Mouse (Mus musculus) lung, adult 2 months (tissue): ENCODE measurements around the gene Rassf5.
"Not testable (repeated sequence)": the region's sequence is repeated elsewhere in the genome, so short reads cannot be mapped to it uniquely, and the experiment has no call there.

Experiments used
- CTCF ChIP-seq: fragments of 200-500 bp; IDR thresholded peaks from 2 replicates; pipeline ENCODE4 v1.5.1; 2011; ENCODE audit warnings: mild to moderate bottlenecking, low read length, control low read depth; ENCODE audit not compliant: insufficient read depth
- POLR2A ChIP-seq: fragments of 200-500 bp; IDR thresholded peaks from 2 replicates; pipeline ENCODE4 v1.6.1; 2011; ENCODE audit warnings: low read depth, mild to moderate bottlenecking, control low read depth, low read length, borderline replicate concordance; ENCODE audit errors: extremely low read depth

DNA sequence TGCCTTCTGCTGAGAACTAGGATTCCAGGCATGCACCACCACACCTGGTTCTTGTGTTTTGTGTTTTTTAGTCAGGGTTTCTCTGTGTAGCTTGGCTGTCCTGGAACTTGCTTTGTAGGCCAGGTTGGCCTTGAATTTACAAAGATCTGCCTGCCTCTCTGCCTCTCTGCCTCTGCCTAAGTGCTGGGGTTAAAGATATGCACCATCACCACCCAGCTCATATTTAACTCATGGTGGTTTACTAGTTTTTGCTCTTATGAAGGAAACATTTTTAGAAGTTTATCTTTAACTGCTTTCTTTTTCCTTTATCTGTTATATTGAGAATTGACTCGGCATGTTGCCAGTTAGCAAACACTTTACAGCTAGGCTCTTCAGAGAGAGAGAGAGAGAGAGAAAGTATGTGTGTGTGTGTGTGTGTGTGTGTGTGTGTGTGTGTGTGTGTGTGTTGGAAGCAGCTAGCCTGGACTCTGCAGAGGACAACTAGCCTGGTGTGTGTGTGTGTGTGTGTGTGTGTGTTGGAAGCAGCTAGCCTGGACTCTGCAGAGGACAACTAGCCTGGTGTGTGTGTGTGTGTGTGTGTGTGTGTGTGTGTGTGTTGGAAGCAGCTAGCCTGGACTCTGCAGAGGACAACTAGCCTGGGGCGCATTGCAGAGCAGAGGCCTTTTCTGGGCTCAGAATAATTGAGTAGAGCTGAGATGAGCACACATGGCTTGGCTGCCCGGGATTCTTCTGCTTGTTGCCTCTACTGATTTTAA lies 85.3 kb downstream of the Rassf5 start:
- not testable (repeated sequence) for TF ChIP-seq CTCF, POLR2A
